8 mouse cellular contexts compared by ENCODE assay signal in genomic region chr9:62491104-62491503, GRCm38 (mm10). TPM values are rescaled to one million over a fixed set of nuclear protein-coding genes. Genes with fewer than 3 reads are reported as not detected.
A peak's percentile ranks its signal among the peaks of the same experiment; 100 is the strongest.
DNase-seq lines count a peak whose midpoint lies in the region; ATAC-seq lines count a peak whose summit lies in the region.

No protein-coding gene starts in this region.

- no peaks in the 10 kb centered on the region for H3K27me3 ChIP-seq in forebrain, embryonic 10.5 days (ENCODE audit: poor library complexity, severe bottlenecking)
- no peaks in the 10 kb centered on the region for H3K27me3 ChIP-seq in forebrain, embryonic 13.5 days
- no peaks in the 10 kb centered on the region for H3K27me3 ChIP-seq in liver, embryonic 11.5 days (replicated peaks; ENCODE audit: control insufficient read depth, insufficient read depth, low read length)
- no peaks in the 10 kb centered on the region for H3K27me3 ChIP-seq in forebrain, embryonic 14.5 days (replicated peaks; ENCODE audit: control insufficient read depth, insufficient read depth, low read length)

- H3K4me2 ChIP-seq in forebrain, embryonic 13.5 days: no peak overlapping the region
- no peak overlapping the region for H3K4me2 ChIP-seq in liver, embryonic 11.5 days
- no peak overlapping the region for H3K4me2 ChIP-seq in forebrain, embryonic 14.5 days (ENCODE audit: low read length)

- WGBS in forebrain, embryonic 10.5 days: 69% methylated on average over 3 of the region's 3 CpGs
- WGBS in forebrain, embryonic 13.5 days: 71% methylated on average over 3 of the region's 3 CpGs
- 37% methylated on average over 3 of the region's 3 CpGs for WGBS in liver, embryonic 11.5 days
- WGBS in forebrain, embryonic 14.5 days: 83% methylated on average over 3 of the region's 3 CpGs

- peaks cover 25% of the 10 kb centered on the region for H3K4me1 ChIP-seq in forebrain, embryonic 10.5 days
- H3K4me1 ChIP-seq in forebrain, embryonic 13.5 days: peaks cover 43% of the 10 kb centered on the region
- H3K4me1 ChIP-seq in liver, embryonic 11.5 days (replicated peaks; ENCODE audit: control insufficient read depth, insufficient read depth, low read length): peaks cover 6% of the 10 kb centered on the region
- no peaks in the 10 kb centered on the region for H3K4me1 ChIP-seq in forebrain, embryonic 14.5 days (ENCODE audit: control insufficient read depth, insufficient read depth, low read length)

- H3K36me3 ChIP-seq in forebrain, embryonic 10.5 days (replicated peaks): peaks cover 4% of the 10 kb centered on the region; the same call in 1 of the 2 replicates
- H3K36me3 ChIP-seq in forebrain, embryonic 13.5 days (ENCODE audit: poor library complexity, severe bottlenecking): peaks cover 15% of the 10 kb centered on the region; the same call in 1 of the 2 replicates
- H3K36me3 ChIP-seq in liver, embryonic 11.5 days (ENCODE audit: control insufficient read depth, insufficient read depth, low read length): no peaks in the 10 kb centered on the region
- H3K36me3 ChIP-seq in forebrain, embryonic 14.5 days (ENCODE audit: control insufficient read depth, insufficient read depth, low read length): peaks cover 12% of the 10 kb centered on the region; the same call in 1 of the 2 replicates

- peak overlapping the region; percentile 44; the same call in 1 of the 2 replicates for H3K27ac ChIP-seq in forebrain, embryonic 10.5 days
- no peak overlapping the region for H3K27ac ChIP-seq in forebrain, embryonic 13.5 days
- H3K27ac ChIP-seq in liver, embryonic 11.5 days (ENCODE audit: low read depth, low read length): no peak overlapping the region
- H3K27ac ChIP-seq in forebrain, embryonic 14.5 days (ENCODE audit: low read depth, low read length): no peak overlapping the region

- H3K9me3 ChIP-seq in forebrain, embryonic 10.5 days: no peaks in the 10 kb centered on the region
- no peaks in the 10 kb centered on the region for H3K9me3 ChIP-seq in forebrain, embryonic 13.5 days (replicated peaks)
- H3K9me3 ChIP-seq in liver, embryonic 11.5 days (ENCODE audit: control insufficient read depth, low read length): no peaks in the 10 kb centered on the region
- H3K9me3 ChIP-seq in forebrain, embryonic 14.5 days (replicated peaks; ENCODE audit: control insufficient read depth, low read length): no peaks in the 10 kb centered on the region

- no peak overlapping the region for H3K4me3 ChIP-seq in forebrain, embryonic 10.5 days
- H3K4me3 ChIP-seq in forebrain, embryonic 13.5 days: no peak overlapping the region
- no peak overlapping the region for H3K4me3 ChIP-seq in liver, embryonic 11.5 days (ENCODE audit: low read depth, low read length)
- H3K4me3 ChIP-seq in forebrain, embryonic 14.5 days (ENCODE audit: low read depth, low read length): no peak overlapping the region

- ATAC-seq in forebrain, embryonic 13.5 days: no peak
- peak; percentile 91 for ATAC-seq in liver, embryonic 11.5 days (replicated peaks; ENCODE audit: low FRiP score)
- ATAC-seq in forebrain, embryonic 14.5 days: no peak

- DNase-seq in forebrain, embryonic 10.5 days (ENCODE audit: extremely low spot score, low spot score): no peak
- peak; percentile 13 for DNase-seq in NIH3T3 (ENCODE audit: low read depth)
- peak; percentile 62 for DNase-seq in heart, adult 8-10 months (ENCODE audit: low spot score)
- peak; percentile 58 for DNase-seq in liver, embryonic 11.5 days (ENCODE audit: low spot score)
- DNase-seq in right cerebral cortex, adult 18-20 months: no peak
- DNase-seq in thymus, postnatal 10 days (ENCODE audit: low spot score in 2 of 2): no peak
- no peak for DNase-seq in forebrain, embryonic 14.5 days (ENCODE audit: low spot score)

- no peak overlapping the region for H3K9ac ChIP-seq in forebrain, embryonic 13.5 days
- no peak overlapping the region; the same call in 1 of the 2 replicates for H3K9ac ChIP-seq in liver, embryonic 11.5 days (ENCODE audit: low read depth, low read length)
- no peak overlapping the region for H3K9ac ChIP-seq in forebrain, embryonic 14.5 days (ENCODE audit: low read length)

RNA-seq across cellular contexts. Expression of gene Coro2b, which starts 45.7 kb away (rescaled TPM):
- 9.7 and 10.0 TPM in 2 replicates for polyA plus RNA-seq in forebrain, embryonic 10.5 days (2016; fragmentation: Nextera tagmentation; extraction: Ambion mirVana)
- polyA plus RNA-seq in forebrain, embryonic 13.5 days (2015; fragmentation: Nextera tagmentation; extraction: Ambion mirVana): 35.5 and 37.0 TPM in 2 replicates
- 10 to 100 TPM in 2 of 4 experiments, 1 to 10 TPM in 2; 8.6 to 12.9 (median 10.1) TPM for total RNA-seq in heart, adult 8-10 months (2022)
- polyA plus RNA-seq in liver, embryonic 11.5 days (2014; fragmentation: Nextera tagmentation; extraction: Ambion mirVana): 4.5 and 4.8 TPM in 2 replicates
- polyA plus RNA-seq in forebrain, embryonic 14.5 days (2014; fragmentation: Nextera tagmentation; extraction: Ambion mirVana): 29.0 and 33.2 TPM in 2 replicates

Comparison
In these comparisons a context has a peak if more than half of its experiments do, and no peak if none do; other contexts are left out.
1. DNase-seq: peak in NIH3T3 (single experiment), heart, adult 8-10 months (single experiment) and liver, embryonic 11.5 days (single experiment); none in forebrain, embryonic 10.5 days (single experiment), right cerebral cortex, adult 18-20 months (single experiment), thymus, postnatal 10 days (0 of 2) and forebrain, embryonic 14.5 days (single experiment).